Mouse (Mus musculus) intestine, embryonic 16.5 days (tissue): ENCODE measurements at regions not wholly inside any gene's neighbourhood (a gene's known extent, or its start where the extent isn't known, plus 50 kb on each side); places are given as distances from the start of the nearest gene placed in this dataset.
A peak's percentile ranks its signal among the peaks of the same experiment; 100 is the strongest.

ENCODE experiments used
- ATAC-seq: fragments of 200-750 bp; cut with Nextera tagmentation; 2 replicates; pipeline ENCODE4 v1.8.0; 2017; ENCODE audit warnings: moderate TSS enrichment, moderate library complexity
- H3K27ac ChIP-seq: fragments of 300-500 bp; sonication (generic); 2 replicates; pipeline ENCODE4 v1.5.1; 2014; ENCODE audit warnings: mild to moderate bottlenecking, low read length
- H3K27me3 ChIP-seq: fragments of 300-500 bp; sonication (generic); replicated peaks from 2 replicates; pipeline ENCODE4 v1.6.1; 2014; ENCODE audit warnings: low read length, control low read depth, mixed read lengths; ENCODE audit not compliant: control insufficient read depth, insufficient read depth
- H3K36me3 ChIP-seq: fragments of 300-500 bp; sonication (generic); 2 replicates; pipeline ENCODE4 v1.6.1; 2014; ENCODE audit warnings: low read length, control low read depth; ENCODE audit not compliant: control insufficient read depth, insufficient read depth
- H3K4me1 ChIP-seq: fragments of 300-500 bp; sonication (generic); 2 replicates; pipeline ENCODE4 v1.6.1; 2014; ENCODE audit warnings: low read length, control low read depth, mixed read lengths; ENCODE audit not compliant: control insufficient read depth, insufficient read depth
- H3K4me2 ChIP-seq: fragments of 300-500 bp; sonication (generic); 2 replicates; pipeline ENCODE4 v1.6.1; 2014; ENCODE audit warnings: low read depth, low read length, control low read depth
- H3K4me3 ChIP-seq: fragments of 300-500 bp; sonication (generic); 2 replicates; pipeline ENCODE4 v1.5.1; 2014; ENCODE audit warnings: mild to moderate bottlenecking, low read length
- H3K9ac ChIP-seq: fragments of 300-500 bp; sonication (generic); 2 replicates; pipeline ENCODE4 v1.6.1; 2014; ENCODE audit warnings: low read depth, low read length
- H3K9me3 ChIP-seq: fragments of 300-500 bp; sonication (generic); 2 replicates; pipeline ENCODE4 v1.6.1; 2016; ENCODE audit warnings: low read length, control low read depth; ENCODE audit not compliant: control insufficient read depth
- WGBS: fragments of 180-500 bp; shearing (Covaris S2); extraction: QIAGEN DNeasy Blood & Tissue Kit; methylation state at CpG from one replicate; pipeline ENCODE4 v1.1.7; 2014; 5-methylcytosine and 5-hydroxymethylcytosine counted together

DNA sequence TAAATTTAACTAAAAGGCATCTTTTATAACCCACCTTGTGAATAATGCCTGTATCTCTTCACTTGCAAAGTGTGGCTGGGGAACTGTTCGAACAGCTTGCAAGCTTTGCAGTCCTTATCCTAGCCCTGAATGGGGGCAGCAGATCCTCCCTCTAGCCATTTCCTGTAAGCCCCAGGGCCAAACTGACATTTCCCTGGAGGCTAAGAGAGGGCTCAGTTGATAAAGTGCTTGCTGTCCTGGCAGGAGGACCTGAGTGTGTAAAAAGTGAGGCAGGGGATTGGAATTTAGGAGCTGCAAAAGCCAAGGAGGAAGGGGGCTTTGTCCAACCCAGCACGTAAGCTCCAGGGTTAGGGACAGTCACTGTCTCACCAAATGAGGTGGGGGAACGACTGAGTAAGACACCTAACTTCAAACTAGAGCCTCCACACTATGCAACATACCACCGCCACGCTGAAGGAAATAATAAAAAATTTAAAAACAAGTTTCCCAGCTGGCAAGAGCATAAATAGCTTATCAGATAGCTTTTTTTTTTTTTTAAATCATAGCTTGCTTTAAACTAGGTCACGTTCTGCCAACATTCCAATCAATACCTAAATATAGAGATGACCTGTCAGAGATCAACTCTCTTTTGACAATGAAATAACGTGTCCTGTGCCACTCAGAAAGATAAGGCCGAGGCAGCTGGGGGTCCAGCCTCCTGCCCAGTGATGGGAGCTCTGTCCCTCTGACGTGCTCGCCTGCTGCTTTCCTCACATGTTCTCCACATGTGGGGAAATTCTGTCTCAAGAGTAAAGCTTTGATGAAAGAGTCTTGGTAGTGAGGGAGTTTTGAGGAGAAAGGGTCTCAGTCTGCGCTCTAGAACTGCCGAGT, 146.0 kb downstream of the Zfp36l1 start:
- H3K9ac ChIP-seq, result no peak overlapping the region
- H3K27ac ChIP-seq, result peak overlapping the region; percentile 55; the same call in 1 of the 2 replicates
- no peak overlapping the region for H3K4me3 ChIP-seq
- WGBS, result 58% methylated on average over 12 of the region's 12 CpGs
- no peak for ATAC-seq
- no peaks in the 10 kb centered on the region for H3K9me3 ChIP-seq
- peaks cover 57% of the 10 kb centered on the region for H3K4me1 ChIP-seq
- H3K27me3 ChIP-seq, result no peaks in the 10 kb centered on the region
- H3K36me3 ChIP-seq, result no peaks in the 10 kb centered on the region
- no peak overlapping the region for H3K4me2 ChIP-seq

DNA sequence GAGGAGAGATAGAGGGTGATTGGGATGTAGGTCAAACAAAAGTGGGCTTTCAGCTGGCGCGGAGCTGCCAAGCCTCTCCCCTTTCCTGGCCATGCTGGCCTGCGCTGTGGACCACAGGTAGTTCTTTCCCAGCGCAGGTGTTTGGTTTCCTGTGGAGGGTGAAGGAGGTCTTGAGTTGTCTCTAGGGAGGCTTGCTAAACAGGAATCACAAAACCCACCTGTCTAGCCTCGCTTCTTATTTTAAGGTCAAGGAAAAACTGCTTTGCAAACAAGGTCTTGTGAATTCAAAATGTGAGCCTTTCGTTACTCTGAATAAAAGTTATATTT, 146.6 kb downstream of the Zfp36l1 start:
- peak overlapping the region; percentile 74; the same call in 1 of the 2 replicates for H3K4me2 ChIP-seq
- no peak overlapping the region for H3K4me3 ChIP-seq
- no peaks in the 10 kb centered on the region for H3K27me3 ChIP-seq
- ATAC-seq, result no peak
- 52% methylated on average over 6 of the region's 6 CpGs for WGBS
- no peaks in the 10 kb centered on the region for H3K9me3 ChIP-seq
- peaks cover 51% of the 10 kb centered on the region for H3K4me1 ChIP-seq
- H3K9ac ChIP-seq, result peak overlapping the region; percentile 71; the same call in 1 of the 2 replicates
- no peaks in the 10 kb centered on the region for H3K36me3 ChIP-seq
- H3K27ac ChIP-seq, result peak overlapping the region; percentile 73

DNA sequence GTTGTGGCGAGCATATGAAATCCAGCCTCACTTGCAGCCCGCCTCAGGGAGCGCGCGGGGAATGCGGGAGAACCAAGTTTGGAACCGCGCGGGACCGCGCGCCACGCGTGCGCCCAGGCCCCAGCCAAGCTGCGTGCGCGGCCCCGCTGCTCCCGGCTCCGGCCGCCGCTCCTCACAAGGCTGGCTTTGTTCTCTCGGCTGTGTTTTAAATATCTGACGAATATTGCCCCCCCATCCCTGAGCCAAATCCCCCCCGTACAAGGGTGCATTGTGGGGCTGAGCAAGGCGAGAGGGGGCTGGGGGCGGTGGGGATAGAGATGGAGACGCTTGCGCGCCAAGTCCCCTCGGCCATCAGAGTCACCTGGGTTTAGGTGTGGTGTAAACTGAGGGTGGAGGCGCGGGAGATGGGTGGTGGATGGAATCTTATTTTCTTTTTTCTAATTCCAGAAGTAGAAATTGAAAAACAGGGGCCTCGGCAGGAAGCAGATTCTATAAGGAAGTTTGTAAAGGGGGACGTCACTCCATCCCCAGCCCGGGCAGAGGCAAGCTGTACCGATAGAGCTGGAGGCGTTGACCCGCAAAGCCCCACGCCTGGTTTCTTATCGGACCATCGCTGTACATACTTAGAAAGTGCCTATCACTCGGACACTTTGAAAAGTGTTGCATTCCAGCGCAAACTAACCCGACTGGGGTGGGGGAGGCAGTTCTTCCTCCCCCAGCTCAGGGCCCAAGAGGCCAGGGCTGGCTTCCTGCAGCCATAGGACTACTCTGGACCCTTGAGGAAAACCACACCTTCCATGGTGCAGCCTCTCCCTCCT, 147.1 kb downstream of the Zfp36l1 start:
- 7% methylated on average over 46 of the region's 46 CpGs for WGBS
- H3K4me3 ChIP-seq, result peak overlapping the region; percentile 47
- peak overlapping the region; percentile 73 for H3K27ac ChIP-seq
- H3K4me1 ChIP-seq, result peaks cover 45% of the 10 kb centered on the region
- no peaks in the 10 kb centered on the region for H3K36me3 ChIP-seq
- no peaks in the 10 kb centered on the region for H3K27me3 ChIP-seq
- peak overlapping the region; percentile 71 for H3K9ac ChIP-seq
- no peaks in the 10 kb centered on the region for H3K9me3 ChIP-seq
- peak; percentile 49 for ATAC-seq
- H3K4me2 ChIP-seq, result peak overlapping the region; percentile 74

DNA sequence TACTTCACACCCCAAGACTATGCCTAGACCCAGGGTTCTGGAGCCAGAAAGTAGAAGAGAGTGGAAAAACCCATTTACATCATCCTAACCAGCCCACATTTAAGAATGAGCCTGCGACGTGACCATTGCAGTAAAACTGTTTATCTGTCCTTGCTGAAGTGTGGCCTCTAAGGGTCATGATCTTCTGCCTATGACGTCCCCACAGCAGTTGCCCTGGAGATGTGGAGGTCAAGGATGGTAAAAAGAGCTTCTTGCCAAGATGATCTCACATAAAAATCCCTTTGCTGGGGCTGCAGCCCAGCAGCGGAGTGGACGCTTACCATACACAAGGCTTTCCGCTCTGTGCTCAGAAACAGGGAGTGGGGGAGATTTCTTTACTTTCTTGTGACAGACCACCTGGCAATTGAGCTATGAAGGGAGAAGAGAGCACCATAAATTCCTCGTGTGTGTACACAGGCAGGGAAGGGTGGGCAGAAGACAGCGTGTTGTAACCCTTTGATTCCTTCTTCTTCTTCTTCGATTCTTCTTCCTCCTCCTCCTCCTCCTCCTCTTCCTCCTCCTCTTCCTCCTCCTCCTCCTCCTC, 149.3 kb downstream of the Zfp36l1 start:
- H3K4me1 ChIP-seq, result peaks cover 32% of the 10 kb centered on the region
- H3K27ac ChIP-seq, result peak overlapping the region; percentile 26; the same call in 1 of the 2 replicates
- peak; percentile 34 for ATAC-seq
- H3K9me3 ChIP-seq, result no peaks in the 10 kb centered on the region
- H3K36me3 ChIP-seq, result no peaks in the 10 kb centered on the region
- WGBS, result 34% methylated on average over 9 of the region's 9 CpGs
- no peak overlapping the region for H3K9ac ChIP-seq
- no peak overlapping the region for H3K4me2 ChIP-seq
- H3K27me3 ChIP-seq, result no peaks in the 10 kb centered on the region
- H3K4me3 ChIP-seq, result no peak overlapping the region

DNA sequence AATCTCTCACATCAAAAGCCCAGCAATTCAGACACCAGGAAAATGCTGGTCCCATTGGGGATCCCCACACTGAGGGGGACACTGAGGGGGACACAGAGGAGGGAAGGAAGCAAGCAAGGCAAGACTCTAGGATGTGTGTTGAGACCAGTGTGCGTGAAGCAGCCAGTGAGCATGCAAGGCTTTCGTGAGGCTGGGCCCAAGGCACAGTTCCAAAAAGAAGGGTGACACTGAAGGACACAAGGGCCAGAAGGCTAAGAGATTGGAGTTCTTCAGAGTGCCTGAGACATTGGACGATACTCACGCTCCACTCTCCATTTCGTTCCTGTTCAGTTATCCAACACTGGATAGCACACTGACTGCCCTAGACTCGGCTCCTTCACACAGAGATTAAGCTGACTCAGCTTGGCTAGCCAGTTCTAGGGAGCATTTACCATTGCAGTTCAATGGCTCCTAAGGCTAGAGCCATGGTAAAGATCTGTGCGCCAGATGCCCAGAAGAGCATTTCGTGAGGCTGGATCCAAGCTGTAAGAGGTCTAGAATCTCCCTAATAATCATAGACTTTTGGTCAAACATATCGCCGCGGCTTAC, 150.1 kb downstream of the Zfp36l1 start:
- no peak overlapping the region for H3K9ac ChIP-seq
- peaks cover 32% of the 10 kb centered on the region for H3K4me1 ChIP-seq
- H3K4me2 ChIP-seq, result no peak overlapping the region
- H3K27ac ChIP-seq, result peak overlapping the region; percentile 15; the same call in 1 of the 2 replicates
- H3K4me3 ChIP-seq, result no peak overlapping the region
- ATAC-seq, result no peak
- H3K36me3 ChIP-seq, result no peaks in the 10 kb centered on the region
- H3K9me3 ChIP-seq, result no peaks in the 10 kb centered on the region
- no peaks in the 10 kb centered on the region for H3K27me3 ChIP-seq
- WGBS, result 95% methylated on average over 11 of the region's 11 CpGs

DNA sequence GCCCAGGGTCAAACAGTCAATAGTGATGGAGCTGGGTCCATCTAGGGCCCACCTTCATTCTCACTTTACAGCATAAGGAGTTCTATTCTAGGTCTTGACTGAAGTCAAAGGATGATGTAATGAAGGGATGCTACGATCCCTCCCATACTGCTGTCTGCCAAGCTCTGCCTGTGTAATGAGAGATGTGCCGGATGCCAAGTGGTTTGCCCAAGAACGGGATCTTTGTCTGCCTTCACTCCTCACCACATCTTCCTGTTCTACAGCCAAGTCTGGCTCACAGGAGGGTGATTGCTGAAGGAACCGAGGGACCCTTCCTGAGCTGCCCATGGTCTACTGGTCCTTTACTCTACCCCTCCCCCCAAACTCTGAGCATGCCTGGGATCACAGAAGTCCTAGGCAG, 150.9 kb downstream of the Zfp36l1 start:
- Histone ChIP-seq H3K36me3 (no peaks in the 10 kb centered on the region), H3K9me3 (no peaks in the 10 kb centered on the region), H3K4me2 (no peak overlapping the region), H3K4me1 (peaks cover 32% of the 10 kb centered on the region), H3K9ac (no peak overlapping the region), H3K27ac (no peak overlapping the region), H3K4me3 (no peak overlapping the region), H3K27me3 (no peaks in the 10 kb centered on the region)
- ATAC-seq, result no peak
- 85% methylated on average over 4 of the region's 4 CpGs for WGBS

DNA sequence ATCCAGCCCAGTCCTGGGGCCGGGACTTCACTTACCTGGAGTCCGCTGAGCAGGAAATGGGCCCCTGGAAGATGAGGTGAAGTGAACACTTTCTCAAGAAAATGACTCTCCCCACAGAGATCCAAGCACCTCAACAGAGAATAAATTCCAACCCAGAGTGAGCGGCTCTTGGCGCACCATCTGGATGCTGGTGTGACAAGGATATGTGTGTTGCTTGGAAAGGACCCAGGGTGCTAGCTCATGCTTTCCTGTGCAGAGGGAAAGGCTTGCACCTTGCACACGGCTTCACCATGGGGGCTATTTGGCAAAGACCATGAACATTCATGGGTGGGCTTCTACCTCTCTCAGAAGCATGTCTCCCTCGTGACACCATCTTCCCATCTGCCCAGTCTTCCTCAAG, 151.7 kb downstream of the Zfp36l1 start:
- WGBS, result 86% methylated on average over 6 of the region's 6 CpGs
- Histone ChIP-seq H3K36me3 (no peaks in the 10 kb centered on the region), H3K4me2 (no peak overlapping the region), H3K4me1 (peaks cover 26% of the 10 kb centered on the region), H3K9me3 (no peaks in the 10 kb centered on the region), H3K27ac (no peak overlapping the region), H3K27me3 (no peaks in the 10 kb centered on the region), H3K9ac (no peak overlapping the region), H3K4me3 (no peak overlapping the region)
- no peak for ATAC-seq

DNA sequence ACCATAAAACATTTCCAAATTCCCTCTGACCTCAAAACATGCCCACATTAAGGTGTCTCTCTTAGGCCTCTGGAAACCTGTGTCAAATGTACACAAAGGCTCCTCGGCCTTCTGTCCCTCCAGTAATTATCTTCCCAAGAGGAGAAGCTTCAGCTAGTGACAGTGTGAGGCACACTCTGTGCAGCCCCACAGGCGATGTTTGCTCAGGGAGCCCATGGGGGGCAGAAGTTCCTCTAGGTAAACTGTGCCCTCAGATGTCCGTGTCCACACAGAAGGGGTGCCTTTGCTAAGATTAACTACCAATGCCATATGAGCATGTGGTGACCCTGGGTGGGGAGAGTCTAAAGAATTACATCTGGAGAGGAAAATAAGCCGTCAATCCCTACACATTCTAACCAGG, 152.4 kb downstream of the Zfp36l1 start:
- H3K4me1 ChIP-seq, result peaks cover 19% of the 10 kb centered on the region
- no peak for ATAC-seq
- no peak overlapping the region for H3K4me2 ChIP-seq
- H3K9ac ChIP-seq, result no peak overlapping the region
- H3K9me3 ChIP-seq, result no peaks in the 10 kb centered on the region
- no peaks in the 10 kb centered on the region for H3K27me3 ChIP-seq
- no peaks in the 10 kb centered on the region for H3K36me3 ChIP-seq
- H3K27ac ChIP-seq, result no peak overlapping the region
- WGBS, result 62% methylated on average over 4 of the region's 4 CpGs
- no peak overlapping the region for H3K4me3 ChIP-seq
